Mouse (Mus musculus) limb, embryonic 11.5 days (tissue): Measurements from ENCODE around the gene Samd11. TPM values are rescaled to one million over a fixed set of nuclear protein-coding genes. Genes with fewer than 3 reads are reported as not detected.

Experiments
- ATAC-seq: fragments of 200-750 bp; cut with Nextera tagmentation; 2 replicates; pipeline ENCODE4 v1.8.0; 2017; ENCODE audit warnings: low read depth; ENCODE audit not compliant: insufficient number of reproducible peaks, low FRiP score, low TSS enrichment
- DNase-seq: peaks from one replicate; pipeline ENCODE4 v3.0.0-alpha.2; 2015; ENCODE audit warnings: low spot score
- H3K27ac ChIP-seq: fragments of 300-500 bp; sonication (generic); replicated peaks from 2 replicates; pipeline ENCODE4 v1.5.1; 2014; ENCODE audit warnings: low read depth, mild to moderate bottlenecking, low read length
- H3K27me3 ChIP-seq: fragments of 300-500 bp; sonication (generic); 2 replicates; pipeline ENCODE4 v1.6.1; 2014; ENCODE audit warnings: mild to moderate bottlenecking, low read length, mixed read lengths; ENCODE audit not compliant: control insufficient read depth, insufficient read depth
- H3K36me3 ChIP-seq: fragments of 300-500 bp; sonication (generic); 2 replicates; pipeline ENCODE4 v1.6.1; 2014; ENCODE audit warnings: mild to moderate bottlenecking, low read length, moderate library complexity, mixed read lengths; ENCODE audit not compliant: control insufficient read depth, insufficient read depth
- H3K4me1 ChIP-seq: fragments of 300-500 bp; sonication (generic); 2 replicates; pipeline ENCODE4 v1.6.1; 2014; ENCODE audit warnings: low read length, mixed read lengths; ENCODE audit not compliant: control insufficient read depth, insufficient read depth
- H3K4me2 ChIP-seq: fragments of 300-500 bp; sonication (generic); 2 replicates; pipeline ENCODE4 v1.6.1; 2014; ENCODE audit warnings: low read depth, mild to moderate bottlenecking, moderate library complexity; ENCODE audit not compliant: severe bottlenecking
- H3K4me3 ChIP-seq: fragments of 300-500 bp; sonication (generic); 2 replicates; pipeline ENCODE4 v1.5.1; 2014; ENCODE audit warnings: low read depth, low read length
- H3K9ac ChIP-seq: fragments of 300-500 bp; sonication (generic); 2 replicates; pipeline ENCODE4 v1.6.1; 2014; ENCODE audit warnings: mild to moderate bottlenecking, low read length
- H3K9me3 ChIP-seq: fragments of 300-500 bp; sonication (generic); 2 replicates; pipeline ENCODE4 v1.6.1; 2016; ENCODE audit warnings: low read length; ENCODE audit not compliant: control insufficient read depth
- WGBS: fragments of 180-500 bp; shearing (Covaris S2); extraction: QIAGEN DNeasy Blood & Tissue Kit; methylation state at CpG from one replicate; pipeline ENCODE4 v1.1.7; 2014; 5-methylcytosine and 5-hydroxymethylcytosine counted together
- microRNA-seq: library from miRNA; unstranded; fragments of <30 nt; microRNA quantifications from one replicate; pipeline ENCODE4, GENCODE M21; 2016
- polyA plus RNA-seq: library from polyadenylated mRNA; unstranded; fragments of >200 nt; fragmentation: Nextera tagmentation; extraction: Ambion mirVana; gene quantifications from 2 replicates; pipeline ENCODE4 v1.2.1, GENCODE M21; 2014

Gene Samd11
- polyA plus RNA-seq, 1 experiment from 2014 or later, result 0.60 TPM

GRCm38 (mm10) chr4:156203001-156203412, 52.5 kb downstream of the Samd11 start, which contains the start of gene AW011738:
AW011738 (plus strand) TSS chr4:156203304.
- Histone ChIP-seq H3K9me3 (no peaks in the 10 kb centered on the region), H3K36me3 (no peaks in the 10 kb centered on the region), H3K4me3 (peak within 1 kb of the TSS; percentile 53), H3K9ac (peak within 1 kb of the TSS; percentile 58), H3K27me3 (peaks cover 18% of the 10 kb centered on the region), H3K4me1 (0 out of 2 replicates have a peak, but pooled peaks cover 7% of the 10 kb centered on the region), H3K27ac (no peak within 1 kb of the TSS), H3K4me2 (peak within 1 kb of the TSS; percentile 97)
- ATAC-seq (0 out of 2 replicates have a peak, but pooled peaks have one; percentile 45), DNase-seq (peak; percentile 77)
- WGBS, result under 1% methylated on average over 31 of the region's 39 CpGs

GRCm38 (mm10) chr4:156202462-156202893, 53.0 kb downstream of the Samd11 start:
- 0 out of 2 replicates have a peak, but pooled peaks cover 7% of the 10 kb centered on the region for H3K4me1 ChIP-seq
- 39% methylated on average over 12 of the region's 12 CpGs for WGBS
- peak overlapping the region; percentile 97 for H3K4me2 ChIP-seq
- DNase-seq (no peak), ATAC-seq (no peak)
- no peak overlapping the region for H3K9ac ChIP-seq
- no peak overlapping the region for H3K27ac ChIP-seq
- H3K27me3 ChIP-seq, result peaks cover 18% of the 10 kb centered on the region
- H3K4me3 ChIP-seq, result peak overlapping the region; percentile 53
- no peaks in the 10 kb centered on the region for H3K36me3 ChIP-seq
- H3K9me3 ChIP-seq, result no peaks in the 10 kb centered on the region

GRCm38 (mm10) chr4:156200623-156201475, 54.6 kb downstream of the Samd11 start, which contains the start of gene Isg15:
Isg15 (minus strand) TSS chr4:156200818.
- Histone ChIP-seq H3K27me3 (peaks cover 15% of the 10 kb centered on the region), H3K9me3 (no peaks in the 10 kb centered on the region), H3K4me1 (peaks cover 10% of the 10 kb centered on the region), H3K4me2 (no peak within 1 kb of the TSS), H3K27ac (no peak within 1 kb of the TSS), H3K9ac (no peak within 1 kb of the TSS), H3K36me3 (no peaks in the 10 kb centered on the region), H3K4me3 (no peak within 1 kb of the TSS)
- 56% methylated on average over 10 of the region's 10 CpGs for WGBS
- DNase-seq (no peak), ATAC-seq (no peak)

GRCm38 (mm10) chr4:156197829-156198205, 57.6 kb downstream of the Samd11 start:
- Histone ChIP-seq H3K36me3 (peaks cover 4% of the 10 kb centered on the region; the same call in 1 of the 2 replicates), H3K27me3 (no peaks in the 10 kb centered on the region), H3K27ac (peak overlapping the region; percentile 97), H3K9ac (peak overlapping the region; percentile 70), H3K4me3 (peak overlapping the region; percentile 41), H3K9me3 (no peaks in the 10 kb centered on the region), H3K4me2 (peak overlapping the region; percentile 53), H3K4me1 (peaks cover 22% of the 10 kb centered on the region)
- ATAC-seq, result peak; percentile 92
- DNase-seq, result peak; percentile 95
- WGBS, result under 1% methylated on average over 25 of the region's 26 CpGs

GRCm38 (mm10) chr4:156197131-156197828, 58.2 kb downstream of the Samd11 start, which contains the start of gene Agrn:
Agrn (minus strand) TSS chr4:156197488.
- Histone ChIP-seq H3K27me3 (no peaks in the 10 kb centered on the region), H3K4me3 (peak within 1 kb of the TSS; percentile 82), H3K9me3 (no peaks in the 10 kb centered on the region), H3K27ac (peak within 1 kb of the TSS; percentile 97), H3K4me2 (peak within 1 kb of the TSS; percentile 87), H3K4me1 (peaks cover 26% of the 10 kb centered on the region), H3K36me3 (peaks cover 5% of the 10 kb centered on the region; the same call in 1 of the 2 replicates), H3K9ac (peak within 1 kb of the TSS; percentile 70)
- 2% methylated on average over 18 of the region's 88 CpGs for WGBS
- DNase-seq, result peak; percentile 76
- ATAC-seq, result peak; percentile 85

Small RNA genes within 50 kb of the gene (microRNA-seq; reads per million reads assigned to microRNA genes)
- 6.1 reads per million, percentile 13 among the genes with 10 or more reads in this experiment for gene Mir7658

Other genes with a start within 250 kb of the Samd11 start
- 0.29 and 0.58 TPM in 2 replicates for gene Tnfrsf4, start 241.8 kb downstream of the Samd11 start, polyA plus RNA-seq
- gene Tnfrsf18, start 229.5 kb downstream of the Samd11 start, polyA plus RNA-seq, result 0.62 and 0.65 TPM in 2 replicates
- gene Ttll10, start 196.2 kb downstream of the Samd11 start, polyA plus RNA-seq, result 0.33 and 0.55 TPM in 2 replicates
- 61.9 and 71.4 TPM in 2 replicates for gene 9430015G10Rik, start 145.7 kb downstream of the Samd11 start, polyA plus RNA-seq
- gene Rnf223, start 125.1 kb downstream of the Samd11 start, polyA plus RNA-seq, result 0.81 and 1.0 TPM in 2 replicates
- gene Agrn, start 58.2 kb downstream of the Samd11 start, polyA plus RNA-seq, result 38.6 and 41.5 TPM in 2 replicates
- 0.20 TPM in 1 of 2 replicates, not detected in the other for gene Isg15, start 54.8 kb downstream of the Samd11 start, polyA plus RNA-seq
- gene AW011738, start 52.4 kb downstream of the Samd11 start, polyA plus RNA-seq, result 0.28 and 0.70 TPM in 2 replicates
- gene Perm1, start 39.8 kb downstream of the Samd11 start, polyA plus RNA-seq, result 0.26 and 0.35 TPM in 2 replicates
- 20.1 and 20.2 TPM in 2 replicates for gene Plekhn1, start 20.8 kb downstream of the Samd11 start, polyA plus RNA-seq
- gene Noc2l, start 19.6 kb downstream of the Samd11 start, polyA plus RNA-seq, result 86.4 and 92.0 TPM in 2 replicates
- not detected in 2 replicates for gene Vmn2r-ps159, start 75.4 kb upstream of the Samd11 start, polyA plus RNA-seq